Mouse (Mus musculus) myocyte (in vitro differentiated cells): ENCODE data around the gene Tmem107. TPM values are rescaled to one million over a fixed set of nuclear protein-coding genes. Genes with fewer than 3 reads are reported as not detected.

ENCODE experiments used
- H3K27me3 ChIP-seq: one replicate; pipeline ENCODE4 v1.6.1; 2011; ENCODE audit not compliant: control insufficient read depth, insufficient read depth, insufficient read length
- H3K36me3 ChIP-seq: one replicate; pipeline ENCODE4 v1.6.1; 2011; ENCODE audit not compliant: control insufficient read depth, insufficient read depth
- H3K4me2 ChIP-seq: one replicate; pipeline ENCODE4 v1.6.1; 2011; ENCODE audit warnings: low read depth, control low read depth
- H3K4me3 ChIP-seq: one replicate; pipeline ENCODE4 v1.5.1; 2011; ENCODE audit warnings: mild to moderate bottlenecking, control low read depth, moderate library complexity
- H3K79me2 ChIP-seq: one replicate; pipeline ENCODE4 v1.6.1; 2011; ENCODE audit not compliant: control insufficient read depth, insufficient read depth
- H3ac ChIP-seq: one replicate; pipeline ENCODE4 v1.6.1; 2011; ENCODE audit not compliant: control insufficient read depth, insufficient read length
- CEBPB ChIP-seq: IDR thresholded peaks from 2 replicates; pipeline ENCODE4 v1.6.1; 2011; ENCODE audit warnings: mild to moderate bottlenecking, moderate library complexity; ENCODE audit not compliant: poor library complexity, insufficient read depth, severe bottlenecking
- E2F4 ChIP-seq: IDR thresholded peaks from one replicate; pipeline ENCODE4 v1.6.1; 2011; ENCODE audit warnings: mild to moderate bottlenecking, control low read depth, moderate library complexity; ENCODE audit not compliant: insufficient read depth
- MAX ChIP-seq: IDR thresholded peaks from one replicate; pipeline ENCODE4 v1.6.1; 2011; ENCODE audit warnings: low read depth, mild to moderate bottlenecking, control low read depth
- MYOD1 ChIP-seq, 3 experiments: IDR thresholded peaks; one replicate each; pipeline ENCODE4 v1.6.1; 2011; ENCODE audit warnings: control low read depth in 2 of 3, low read depth in 2 of 3, mild to moderate bottlenecking in 2 of 3, moderate library complexity in 1 of 3; ENCODE audit not compliant: insufficient read length in 2 of 3, control insufficient read depth in 1 of 3
- MYOG ChIP-seq, 3 experiments: IDR thresholded peaks; one replicate each; pipeline ENCODE4 v1.6.1; 2011; ENCODE audit warnings: control low read depth in 2 of 3, low read depth in 2 of 3, mild to moderate bottlenecking in 2 of 3; ENCODE audit not compliant: insufficient read length in 2 of 3, control insufficient read depth in 1 of 3, insufficient read depth in 1 of 3
- POLR2A ChIP-seq: IDR thresholded peaks from one replicate; pipeline ENCODE4 v1.6.1; 2011; ENCODE audit warnings: low read depth, mild to moderate bottlenecking, control low read depth, moderate library complexity; ENCODE audit not compliant: insufficient read length
- POLR2AphosphoS2 ChIP-seq: IDR thresholded peaks from one replicate; pipeline ENCODE4 v1.6.1; 2011; ENCODE audit warnings: low read depth, control low read depth; ENCODE audit not compliant: insufficient read length
- REST ChIP-seq: IDR thresholded peaks from one replicate; pipeline ENCODE4 v1.6.1; 2011; ENCODE audit warnings: mild to moderate bottlenecking, control low read depth, moderate library complexity; ENCODE audit not compliant: insufficient read depth, insufficient read length
- SRF ChIP-seq: IDR thresholded peaks from one replicate; pipeline ENCODE4 v1.6.1; 2011; ENCODE audit warnings: low read depth; ENCODE audit not compliant: control insufficient read depth, insufficient read length
- TCF12 ChIP-seq: IDR thresholded peaks from one replicate; pipeline ENCODE4 v1.6.1; 2011; ENCODE audit warnings: mild to moderate bottlenecking, control low read depth; ENCODE audit not compliant: poor library complexity, insufficient read depth, severe bottlenecking
- TCF3 ChIP-seq: IDR thresholded peaks from one replicate; pipeline ENCODE4 v1.6.1; 2011; ENCODE audit warnings: low read depth, control low read depth; ENCODE audit not compliant: insufficient read length
- USF1 ChIP-seq: IDR thresholded peaks from one replicate; pipeline ENCODE4 v1.6.1; 2011; ENCODE audit warnings: low read depth, mild to moderate bottlenecking, control low read depth, moderate library complexity
- polyA plus RNA-seq: library from polyadenylated mRNA; unstranded; fragments of >200 nt; fragmentation: generic; extraction: Trizol; gene quantifications from one replicate; pipeline ENCODE4 v1.2.1, GENCODE M21; 2012; ENCODE audit warnings: missing spikeins

Tmem107 gene
- polyA plus RNA-seq, 1 experiment = 29.5 TPM

DNA sequence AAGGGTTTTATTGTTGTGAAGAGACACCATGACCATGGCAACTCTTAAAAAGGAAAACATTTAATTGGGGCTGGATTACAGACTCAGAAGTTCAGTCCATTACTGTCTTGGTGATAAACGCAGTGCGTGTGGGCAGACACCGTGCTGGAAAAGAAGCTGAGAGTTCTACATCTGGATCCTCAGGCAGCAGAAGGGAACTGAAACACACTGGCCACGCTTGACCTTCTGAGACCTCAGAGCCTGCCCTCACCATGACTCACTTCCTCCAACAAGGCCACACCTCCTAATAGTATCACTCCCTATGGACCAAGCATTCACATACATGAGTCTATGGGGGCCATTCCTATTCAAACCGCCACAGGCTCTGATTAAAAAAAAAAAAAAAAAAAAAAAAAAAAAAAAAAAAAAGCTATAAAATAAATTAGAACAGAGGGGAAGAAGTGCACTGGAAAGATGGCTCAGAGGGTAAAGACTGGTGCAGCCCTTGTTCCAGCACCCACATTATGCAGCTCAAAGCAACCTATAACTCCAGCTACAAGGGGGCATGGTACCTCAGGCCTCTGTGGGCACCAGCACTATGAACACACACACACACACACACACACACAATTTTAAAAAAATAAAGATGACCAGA, 8.3 kb downstream of the Tmem107 start:
- Histone ChIP-seq H3K36me3 (no peaks in the 10 kb centered on the region), H3K27me3 (no peaks in the 10 kb centered on the region), H3K4me3 (no peak overlapping the region), H3K4me2 (peak overlapping the region; percentile 52), H3K79me2 (no peaks in the 10 kb centered on the region), H3ac (no peak overlapping the region)
- TF ChIP-seq POLR2AphosphoS2 (peak; percentile 62), USF1 (no peak), POLR2A (peak; percentile 63)

DNA sequence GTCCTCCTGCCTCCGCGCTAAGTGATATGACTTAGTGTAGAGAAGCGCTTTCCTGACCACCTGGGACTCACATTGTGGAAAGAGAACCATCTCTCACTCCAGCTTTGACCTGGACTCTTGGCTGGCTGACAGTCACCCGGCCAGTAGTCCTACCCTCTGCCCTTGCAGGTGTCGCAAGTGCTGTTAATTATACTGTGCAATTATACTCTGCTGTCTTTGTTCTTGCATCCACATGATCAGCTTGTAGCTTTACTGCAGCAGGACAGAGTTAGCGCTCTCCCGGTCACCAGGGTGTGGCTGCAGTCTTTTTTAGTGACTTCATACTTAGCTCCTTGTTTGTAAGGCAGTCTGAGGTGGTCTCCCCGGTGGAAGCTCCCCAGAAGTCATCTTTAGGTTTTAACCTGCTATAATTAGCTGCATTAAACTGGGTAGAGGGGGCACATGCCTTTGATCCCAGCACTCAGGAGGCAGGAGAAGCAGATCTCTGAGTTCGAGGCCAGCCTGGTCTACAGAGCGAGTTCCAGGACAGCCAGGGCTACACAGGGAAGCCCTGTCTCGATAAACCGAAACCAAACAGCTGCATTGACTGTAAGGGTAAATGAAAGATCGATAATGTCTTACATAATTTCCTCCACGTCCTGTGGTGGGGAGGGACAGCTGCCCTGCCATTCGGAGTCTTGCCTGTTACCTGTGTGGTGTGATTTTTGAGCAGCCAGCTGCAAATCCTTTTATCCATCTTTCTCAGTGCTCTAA, 9.7 kb downstream of the Tmem107 start:
- H3K4me2 ChIP-seq = no peak overlapping the region
- H3K36me3 ChIP-seq = no peaks in the 10 kb centered on the region
- no peaks in the 10 kb centered on the region for H3K27me3 ChIP-seq
- no peak overlapping the region for H3ac ChIP-seq
- H3K4me3 ChIP-seq = no peak overlapping the region
- TF ChIP-seq POLR2A = no peak
- no peak for TF ChIP-seq MYOG (IDR thresholded peaks at IDR 0.05; ENCODE audit: control insufficient read depth in 1 of 3, insufficient read depth in 1 of 3, insufficient read length in 2 of 3, low read depth in 2 of 3)
- no peak for TF ChIP-seq SRF
- no peak for TF ChIP-seq MAX
- no peak for TF ChIP-seq CEBPB
- no peak for TF ChIP-seq TCF3
- no peak for TF ChIP-seq TCF12
- no peak for TF ChIP-seq USF1
- TF ChIP-seq MYOD1 (IDR thresholded peaks at IDR 0.05; ENCODE audit: control insufficient read depth in 1 of 3, insufficient read length in 2 of 3, low read depth in 2 of 3) = no peak
- no peak for TF ChIP-seq POLR2AphosphoS2
- TF ChIP-seq E2F4 = no peak
- TF ChIP-seq REST = no peak
- no peaks in the 10 kb centered on the region for H3K79me2 ChIP-seq

DNA sequence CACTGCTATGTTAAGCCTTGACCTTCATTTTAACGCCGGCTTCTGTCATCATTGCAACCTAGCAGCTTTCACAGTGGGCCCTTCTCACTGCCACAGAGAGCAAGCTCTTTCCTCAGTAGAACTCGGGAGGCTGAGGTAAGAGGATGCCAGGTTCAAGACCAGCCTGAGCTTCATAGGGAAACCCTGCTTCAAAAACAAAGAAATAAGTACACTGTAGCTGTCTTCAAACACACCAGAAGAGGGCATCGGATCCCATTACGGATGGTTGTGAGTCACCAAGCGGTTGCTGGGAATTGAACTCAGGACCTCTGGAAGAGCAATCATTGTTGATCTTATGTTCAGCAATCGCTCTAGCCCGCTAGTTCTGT, 10.2 kb downstream of the Tmem107 start:
- TF ChIP-seq MAX (no peak), POLR2AphosphoS2 (no peak), TCF12 (no peak), E2F4 (no peak), REST (no peak), TCF3 (no peak), SRF (no peak), CEBPB (no peak), POLR2A (no peak), USF1 (no peak), MYOG (IDR thresholded peaks at IDR 0.05; ENCODE audit: control insufficient read depth in 1 of 3, insufficient read depth in 1 of 3, insufficient read length in 2 of 3, low read depth in 2 of 3) (no peak), MYOD1 (IDR thresholded peaks at IDR 0.05; ENCODE audit: control insufficient read depth in 1 of 3, insufficient read length in 2 of 3, low read depth in 2 of 3) (no peak)
- no peak overlapping the region for H3K4me2 ChIP-seq
- H3ac ChIP-seq = no peak overlapping the region
- no peaks in the 10 kb centered on the region for H3K36me3 ChIP-seq
- no peaks in the 10 kb centered on the region for H3K27me3 ChIP-seq
- H3K79me2 ChIP-seq = no peaks in the 10 kb centered on the region
- H3K4me3 ChIP-seq = no peak overlapping the region

DNA sequence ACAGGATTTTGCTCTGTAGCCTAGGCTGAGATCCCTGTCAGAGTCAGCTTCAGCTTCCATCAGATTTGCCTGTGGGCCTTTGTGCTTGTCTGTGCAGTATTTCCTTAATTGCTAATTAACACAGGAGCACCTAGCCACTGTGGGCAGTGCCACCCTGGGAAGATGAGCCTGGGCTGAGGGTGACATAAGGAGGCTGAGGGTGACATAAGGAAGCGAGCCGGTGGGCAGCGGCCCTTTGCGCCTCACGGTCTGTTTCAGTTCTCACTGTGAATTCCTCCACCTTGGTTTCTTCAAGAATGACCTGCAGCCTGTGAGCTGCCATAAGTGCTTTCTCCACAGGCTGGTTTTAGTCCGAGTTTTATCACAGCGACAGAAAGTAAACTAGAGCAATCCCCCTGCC, 11.0 kb downstream of the Tmem107 start:
- H3K79me2 ChIP-seq = no peaks in the 10 kb centered on the region
- H3ac ChIP-seq = no peak overlapping the region
- no peaks in the 10 kb centered on the region for H3K27me3 ChIP-seq
- H3K36me3 ChIP-seq = no peaks in the 10 kb centered on the region
- no peak overlapping the region for H3K4me3 ChIP-seq
- H3K4me2 ChIP-seq = no peak overlapping the region
- no peak for TF ChIP-seq MAX
- TF ChIP-seq POLR2AphosphoS2 = no peak
- no peak for TF ChIP-seq MYOD1 (IDR thresholded peaks at IDR 0.05; ENCODE audit: control insufficient read depth in 1 of 3, insufficient read length in 2 of 3, low read depth in 2 of 3)

DNA sequence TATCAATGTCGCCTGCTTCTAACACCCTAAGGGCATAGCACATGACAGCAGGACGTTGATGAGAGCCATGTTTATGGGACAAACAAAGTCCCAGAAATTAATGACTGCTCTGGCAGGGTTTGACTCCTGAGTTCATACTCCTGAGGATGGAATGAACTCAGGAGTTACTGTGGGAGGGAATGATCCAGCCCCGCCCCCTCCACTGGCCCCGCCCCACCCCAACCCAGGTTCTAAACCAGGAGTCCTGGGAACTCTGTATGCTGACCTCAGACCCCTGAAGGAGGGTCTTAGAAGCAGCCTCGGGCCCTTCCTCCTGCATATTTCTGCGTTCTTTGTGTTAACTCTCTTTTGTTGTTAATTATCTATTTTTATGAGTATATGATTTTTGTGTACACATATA, 15.0 kb downstream of the Tmem107 start:
- peaks cover 26% of the 10 kb centered on the region for H3K79me2 ChIP-seq

More for the DNA sequence above, 15.0 kb downstream of the Tmem107 start:
- no peak overlapping the region for H3K4me2 ChIP-seq
- H3ac ChIP-seq = no peak overlapping the region
- peaks cover 7% of the 10 kb centered on the region for H3K36me3 ChIP-seq
- no peaks in the 10 kb centered on the region for H3K27me3 ChIP-seq
- H3K4me3 ChIP-seq = no peak overlapping the region
- TF ChIP-seq E2F4 (no peak), MYOD1 (IDR thresholded peaks at IDR 0.05; ENCODE audit: control insufficient read depth in 1 of 3, insufficient read length in 2 of 3, low read depth in 2 of 3) (no peak), CEBPB (no peak), USF1 (no peak), SRF (no peak), POLR2AphosphoS2 (no peak), MAX (no peak), REST (no peak), MYOG (IDR thresholded peaks at IDR 0.05; ENCODE audit: control insufficient read depth in 1 of 3, insufficient read depth in 1 of 3, insufficient read length in 2 of 3, low read depth in 2 of 3) (no peak), TCF12 (no peak), POLR2A (no peak), TCF3 (no peak)
